Mouse (Mus musculus) MEL (cell line): ENCODE data around the gene Gosr1. TPM values are rescaled to one million over a fixed set of nuclear protein-coding genes. Genes with fewer than 3 reads are reported as not detected.

Source experiments
- DNase-seq: peaks from one replicate; pipeline ENCODE4 v3.0.0; 2011; ENCODE audit warnings: low read depth, low spot score
- H3K27ac ChIP-seq: 2 replicates; pipeline ENCODE4 v1.5.1; 2012; ENCODE audit warnings: low read depth, mild to moderate bottlenecking, control low read depth, low read length, moderate library complexity; ENCODE audit not compliant: control insufficient read depth
- H3K27me3 ChIP-seq, 2 experiments: fragments of 150-350 bp in 1 of 2; sonication (generic) in 1 of 2; 2 replicates each; pipeline ENCODE4 v1.6.1; 2012; ENCODE audit warnings: low read length in 2 of 2, mild to moderate bottlenecking in 2 of 2, improper control_type of control experiment in 1 of 2, moderate library complexity in 1 of 2; ENCODE audit not compliant: insufficient read depth in 2 of 2, control insufficient read depth in 1 of 2
- H3K36me3 ChIP-seq, 2 experiments: 2 replicates each; pipeline ENCODE4 v1.6.1; 2012 to 2014; ENCODE audit warnings: low read length in 2 of 2, improper control_type of control experiment in 1 of 2, inconsistent platforms in 1 of 2, mild to moderate bottlenecking in 1 of 2; ENCODE audit not compliant: insufficient read depth in 2 of 2, control insufficient read depth in 1 of 2
- H3K4me1 ChIP-seq, 2 experiments: fragments of 150-350 bp in 1 of 2; sonication (generic) in 1 of 2; 2 replicates each; pipeline ENCODE4 v1.6.1; 2012; ENCODE audit warnings: low read length in 2 of 2, improper control_type of control experiment in 1 of 2, mild to moderate bottlenecking in 1 of 2; ENCODE audit not compliant: insufficient read depth in 2 of 2, control insufficient read depth in 1 of 2
- H3K4me3 ChIP-seq, 2 experiments: fragments of 150-350 bp in 1 of 2; sonication (generic) in 1 of 2; 2 replicates each; pipeline ENCODE4 v1.5.1; 2012; ENCODE audit warnings: low read depth in 2 of 2, low read length in 2 of 2, mild to moderate bottlenecking in 2 of 2, moderate library complexity in 2 of 2, control low read depth in 1 of 2, improper control_type of control experiment in 1 of 2; ENCODE audit not compliant: control insufficient read depth in 1 of 2, insufficient read depth in 1 of 2
- H3K79me2 ChIP-seq: 2 replicates; pipeline ENCODE4 v1.6.1; 2012; ENCODE audit warnings: mild to moderate bottlenecking, low read length, moderate library complexity; ENCODE audit not compliant: control insufficient read depth, poor library complexity, insufficient read depth
- H3K9ac ChIP-seq: 2 replicates; pipeline ENCODE4 v1.6.1; 2012; ENCODE audit warnings: low read depth, mild to moderate bottlenecking, control low read depth, low read length, moderate library complexity; ENCODE audit not compliant: control insufficient read depth, poor library complexity, severe bottlenecking
- H3K9me3 ChIP-seq: fragments of 150-350 bp; sonication (generic); replicated peaks from 2 replicates; pipeline ENCODE4 v1.6.1; 2012; ENCODE audit warnings: mild to moderate bottlenecking, low read length, improper control_type of control experiment, moderate library complexity; ENCODE audit not compliant: insufficient read depth
- BHLHE40 ChIP-seq: IDR thresholded peaks from 2 replicates; pipeline ENCODE4 v1.6.1; 2012; ENCODE audit warnings: low read depth, mild to moderate bottlenecking, inconsistent platforms, low read length, improper control_type of control experiment, borderline replicate concordance
- CHD2 ChIP-seq: IDR thresholded peaks from 2 replicates; pipeline ENCODE4 v1.6.1; 2011; ENCODE audit warnings: low read length, improper control_type of control experiment
- E2F4 ChIP-seq: IDR thresholded peaks from 2 replicates; pipeline ENCODE4 v1.6.1; 2011; ENCODE audit warnings: low read depth, low read length, improper control_type of control experiment, borderline replicate concordance
- EP300 ChIP-seq, 2 experiments: IDR thresholded peaks; 2 replicates each; pipeline ENCODE4 v1.6.1; 2011; ENCODE audit warnings: improper control_type of control experiment in 2 of 2, low read length in 2 of 2, low read depth in 1 of 2, mild to moderate bottlenecking in 1 of 2
- ETS1 ChIP-seq: IDR thresholded peaks from 2 replicates; pipeline ENCODE4 v1.6.1; 2012; ENCODE audit warnings: low read depth, mild to moderate bottlenecking, inconsistent platforms, low read length, improper control_type of control experiment, moderate library complexity
- GABPA ChIP-seq: IDR thresholded peaks from 2 replicates; pipeline ENCODE4 v1.6.1; 2012; ENCODE audit warnings: low read depth, mild to moderate bottlenecking, inconsistent platforms, low read length, improper control_type of control experiment, moderate library complexity
- HCFC1 ChIP-seq: IDR thresholded peaks from 2 replicates; pipeline ENCODE4 v1.6.1; 2012; ENCODE audit warnings: low read depth, mild to moderate bottlenecking, inconsistent platforms, low read length, improper control_type of control experiment, moderate library complexity
- KAT2A ChIP-seq: conservative IDR thresholded peaks from 2 replicates; pipeline ENCODE4 v1.6.1; 2012; ENCODE audit warnings: low read depth, low read length, improper control_type of control experiment, inconsistent platforms
- MAZ ChIP-seq: IDR thresholded peaks from 2 replicates; pipeline ENCODE4 v1.6.1; 2012; ENCODE audit warnings: low read depth, mild to moderate bottlenecking, inconsistent platforms, low read length, improper control_type of control experiment
- MYC ChIP-seq: IDR thresholded peaks from 2 replicates; pipeline ENCODE4 v1.6.1; 2011; ENCODE audit warnings: low read depth, mild to moderate bottlenecking, low read length, improper control_type of control experiment, moderate library complexity
- POLR2A ChIP-seq, 2 experiments: IDR thresholded peaks; 2 replicates each; pipeline ENCODE4 v1.6.1; 2011 to 2012; ENCODE audit warnings: low read length in 2 of 2, mild to moderate bottlenecking in 2 of 2, control low read depth in 1 of 2, improper control_type of control experiment in 1 of 2, low read depth in 1 of 2, moderate library complexity in 1 of 2; ENCODE audit not compliant: control insufficient read depth in 1 of 2, insufficient read depth in 1 of 2, poor library complexity in 1 of 2
- RAD21 ChIP-seq: IDR thresholded peaks from 2 replicates; pipeline ENCODE4 v1.6.1; 2011; ENCODE audit warnings: mild to moderate bottlenecking, low read depth, low read length, improper control_type of control experiment
- RCOR1 ChIP-seq: IDR thresholded peaks from 2 replicates; pipeline ENCODE4 v1.6.1; 2012; ENCODE audit warnings: low read depth, mild to moderate bottlenecking, inconsistent platforms, low read length, improper control_type of control experiment
- TAL1 ChIP-seq: IDR thresholded peaks from 2 replicates; pipeline ENCODE4 v1.6.1; 2012; ENCODE audit warnings: mild to moderate bottlenecking, inconsistent platforms, low read length, moderate library complexity, mixed read lengths
- TBP ChIP-seq: IDR thresholded peaks from 2 replicates; pipeline ENCODE4 v1.8.0; 2011; ENCODE audit warnings: low read depth, low read length, improper control_type of control experiment
- TCF12 ChIP-seq: IDR thresholded peaks from 2 replicates; pipeline ENCODE4 v1.6.1; 2014; ENCODE audit warnings: low read depth, mild to moderate bottlenecking, inconsistent platforms, low read length, improper control_type of control experiment, moderate library complexity
- UBTF ChIP-seq: IDR thresholded peaks from 2 replicates; pipeline ENCODE4 v1.6.1; 2012; ENCODE audit warnings: low read depth, mild to moderate bottlenecking, inconsistent platforms, low read length, improper control_type of control experiment, moderate library complexity, borderline replicate concordance; ENCODE audit not compliant: insufficient read depth
- USF1 ChIP-seq: IDR thresholded peaks from 2 replicates; pipeline ENCODE4 v1.6.1; 2014; ENCODE audit warnings: low read depth, mild to moderate bottlenecking, inconsistent platforms, low read length, improper control_type of control experiment, moderate library complexity
- USF2 ChIP-seq, 2 experiments: IDR thresholded peaks; 2 replicates each; pipeline ENCODE4 v1.6.1; 2011 to 2012; ENCODE audit warnings: improper control_type of control experiment in 2 of 2, low read length in 2 of 2, borderline replicate concordance in 1 of 2, inconsistent platforms in 1 of 2, low read depth in 1 of 2, mild to moderate bottlenecking in 1 of 2; ENCODE audit not compliant: insufficient read depth in 1 of 2
- ZC3H11A ChIP-seq: IDR thresholded peaks from 2 replicates; pipeline ENCODE4 v1.6.1; 2012; ENCODE audit warnings: low read depth, mild to moderate bottlenecking, inconsistent platforms, low read length, improper control_type of control experiment
- polyA plus RNA-seq, 2 experiments: library from polyadenylated mRNA; stranded (reverse) in 1 of 2; unstranded in 1 of 2; fragments of >175 nt in 1 of 2; fragments of >200 nt in 1 of 2; gene quantifications; 2 replicates each; pipeline versions ENCODE4 v1.2.1 to v1.2.4; 2012; ENCODE audit warnings: low replicate concordance in 2 of 2, low read depth in 1 of 2; ENCODE audit not compliant: insufficient read length in 2 of 2, insufficient read depth in 1 of 2, missing spikeins in 1 of 2
- total RNA-seq: library from RNA; depleted of rRNA; stranded (reverse); fragments of 300-350 nt; gene quantifications from 2 replicates; pipeline ENCODE4 v1.2.3, GENCODE M21; 2012

Gosr1 gene
- total and polyA plus RNA-seq, 3 experiments = 23.1 to 25.8 TPM; not detected in 1

- Histone ChIP-seq H3K27me3 (peaks cover 2 to 4% of the 10 kb centered on the region in 2 experiments; a peak in 3 of 4 replicates), H3K79me2 (no peaks in the 10 kb centered on the region), H3K27ac (no peak overlapping the region), H3K4me1 (no peaks in the 10 kb centered on the region; a peak in 1 of 4 replicates), H3K36me3 (no peaks in the 10 kb centered on the region), H3K9ac (no peak overlapping the region), H3K4me3 (no peak overlapping the region), H3K9me3 (no peaks in the 10 kb centered on the region)
- DNase-seq = peak; percentile 51
- TF ChIP-seq ETS1 (no peak), MYC (no peak), USF2 (IDR thresholded peaks at IDR 0.05; ENCODE audit: borderline replicate concordance in 1 of 2, insufficient read depth in 1 of 2, low read depth in 1 of 2, low read length in 2 of 2) (0 out of 4 replicates have a peak, but pooled peaks of 1 of the 2 experiments have one; percentile 16), E2F4 (no peak), TAL1 (no peak), CHD2 (no peak), GABPA (no peak), USF1 (peak; percentile 78), ZC3H11A (no peak), KAT2A (no peak), EP300 (IDR thresholded peaks at IDR 0.05; ENCODE audit: low read depth in 1 of 2, low read length in 2 of 2) (no peak)
Measured at GRCm38 (mm10) chr11:76695810-76696209, 67.6 kb downstream of the Gosr1 start.

GRCm38 (mm10) chr11:76692096-76692495, 71.3 kb downstream of the Gosr1 start:
- no peaks in the 10 kb centered on the region for H3K4me1 ChIP-seq
- H3K27me3 ChIP-seq = peaks cover 0 to 2% of the 10 kb centered on the region in 2 experiments; a peak in 1 of 4 replicates

More at GRCm38 (mm10) chr11:76692096-76692495, 71.3 kb downstream of the Gosr1 start:
- TF ChIP-seq POLR2A (IDR thresholded peaks at IDR 0.05; ENCODE audit: control insufficient read depth in 1 of 2, insufficient read depth in 1 of 2, low read depth in 1 of 2, low read length in 2 of 2, poor library complexity in 1 of 2) = no peak
- TF ChIP-seq TBP = no peak
- no peak for TF ChIP-seq RAD21
- TF ChIP-seq MYC = no peak
- TF ChIP-seq ETS1 = no peak
- no peak for TF ChIP-seq BHLHE40
- no peak for TF ChIP-seq RCOR1
- TF ChIP-seq UBTF = no peak
- TF ChIP-seq EP300 (IDR thresholded peaks at IDR 0.05; ENCODE audit: low read depth in 1 of 2, low read length in 2 of 2) = no peak
- TF ChIP-seq HCFC1 = no peak
- TF ChIP-seq TCF12 = no peak
- TF ChIP-seq MAZ = no peak
- Histone ChIP-seq H3K36me3 (no peaks in the 10 kb centered on the region), H3K27ac (no peak overlapping the region), H3K9ac (no peak overlapping the region), H3K9me3 (no peaks in the 10 kb centered on the region), H3K79me2 (no peaks in the 10 kb centered on the region), H3K4me3 (no peak overlapping the region)
- DNase-seq = no peak
